Mouse (Mus musculus): ENCODE data around the gene Isoc2a.

- TF ChIP-seq CTCF (IDR thresholded peaks at IDR 0.05; ENCODE audit: low read depth) (no peak), EP300 (IDR thresholded peaks at IDR 0.05; ENCODE audit: low read depth) (no peak)
These were observed 17.5 kb upstream of the Isoc2a start for GRCm38 (mm10) chr7:4859418-4859978.
